Mouse (Mus musculus) midbrain, embryonic 15.5 days (tissue): ENCODE measurements at regions not wholly inside any gene's neighbourhood (a gene's known extent, or its start where the extent isn't known, plus 50 kb on each side); places are given as distances from the start of the nearest gene placed in this dataset.

Source experiments
- ATAC-seq: fragments of 200-750 bp; cut with Nextera tagmentation; replicated peaks from 2 replicates; pipeline ENCODE4 v1.8.0; 2017; ENCODE audit warnings: moderate TSS enrichment
- H3K27ac ChIP-seq: fragments of 300-500 bp; sonication (generic); 2 replicates; pipeline ENCODE4 v1.5.1; 2015; ENCODE audit warnings: mild to moderate bottlenecking, inconsistent platforms
- H3K27me3 ChIP-seq: fragments of 300-500 bp; sonication (generic); replicated peaks from 2 replicates; pipeline ENCODE4 v1.6.1; 2015; ENCODE audit warnings: inconsistent platforms
- H3K36me3 ChIP-seq: fragments of 300-500 bp; sonication (generic); replicated peaks from 2 replicates; pipeline ENCODE4 v1.6.1; 2015; ENCODE audit warnings: inconsistent platforms
- H3K4me1 ChIP-seq: fragments of 300-500 bp; sonication (generic); 2 replicates; pipeline ENCODE4 v1.6.1; 2015; ENCODE audit warnings: inconsistent platforms
- H3K4me2 ChIP-seq: fragments of 300-500 bp; sonication (generic); 2 replicates; pipeline ENCODE4 v1.6.1; 2015; ENCODE audit warnings: inconsistent platforms, mild to moderate bottlenecking, moderate library complexity
- H3K4me3 ChIP-seq: fragments of 300-500 bp; sonication (generic); 2 replicates; pipeline ENCODE4 v1.5.1; 2015; ENCODE audit warnings: mild to moderate bottlenecking, inconsistent platforms
- H3K9ac ChIP-seq: fragments of 300-500 bp; sonication (generic); 2 replicates; pipeline ENCODE4 v1.6.1; 2015; ENCODE audit warnings: mild to moderate bottlenecking, inconsistent platforms
- H3K9me3 ChIP-seq: fragments of 300-500 bp; sonication (generic); 2 replicates; pipeline ENCODE4 v1.6.1; 2016; ENCODE audit warnings: inconsistent platforms
- WGBS: fragments of 180-500 bp; shearing (Covaris S2); methylation state at CpG from one replicate; pipeline ENCODE4 v1.1.7; 2015; ENCODE audit warnings: mixed read lengths; 5-methylcytosine and 5-hydroxymethylcytosine counted together

- no peaks in the 10 kb centered on the region for H3K9me3 ChIP-seq
- ATAC-seq: no peak
- 49% methylated on average over 3 of the region's 3 CpGs for WGBS
Measured at GRCm38 (mm10) chr7:114912109-114912508, 168.6 kb downstream of the Insc start.

GRCm38 (mm10) chr7:114922155-114922554 lies 178.7 kb downstream of the Insc start:
- 6% methylated on average over 3 of the region's 3 CpGs for WGBS
- H3K4me3 ChIP-seq: no peak overlapping the region
- no peak overlapping the region for H3K27ac ChIP-seq
- no peaks in the 10 kb centered on the region for H3K4me1 ChIP-seq
- ATAC-seq: peak; percentile 63; the same call in 1 of the 2 replicates
- H3K9me3 ChIP-seq: no peaks in the 10 kb centered on the region
- H3K27me3 ChIP-seq: 0 out of 2 replicates have a peak, but pooled peaks cover 5% of the 10 kb centered on the region
- H3K36me3 ChIP-seq: no peaks in the 10 kb centered on the region
- no peak overlapping the region for H3K9ac ChIP-seq
- H3K4me2 ChIP-seq: no peak overlapping the region

More at GRCm38 (mm10) chr7:114912109-114912508, 168.6 kb downstream of the Insc start:
- no peak overlapping the region for H3K4me3 ChIP-seq
- H3K4me2 ChIP-seq: no peak overlapping the region
- H3K27ac ChIP-seq: no peak overlapping the region
- no peak overlapping the region for H3K9ac ChIP-seq
- H3K36me3 ChIP-seq: no peaks in the 10 kb centered on the region
- H3K27me3 ChIP-seq: no peaks in the 10 kb centered on the region
- no peaks in the 10 kb centered on the region for H3K4me1 ChIP-seq

- no peaks in the 10 kb centered on the region for H3K27me3 ChIP-seq
- no peaks in the 10 kb centered on the region for H3K9me3 ChIP-seq
- no peak overlapping the region for H3K4me2 ChIP-seq
- no peak overlapping the region for H3K27ac ChIP-seq
- no peak overlapping the region for H3K4me3 ChIP-seq
- no peak overlapping the region for H3K9ac ChIP-seq
- 0 out of 2 replicates have a peak, but pooled peaks have one; percentile 39 for ATAC-seq
- WGBS: 47% methylated on average over 8 of the region's 8 CpGs
- H3K36me3 ChIP-seq: no peaks in the 10 kb centered on the region
- no peaks in the 10 kb centered on the region for H3K4me1 ChIP-seq
Measured at GRCm38 (mm10) chr7:114933861-114934260, 190.4 kb downstream of the Insc start.

- ATAC-seq: no peak
Measured at GRCm38 (mm10) chr7:114950759-114951158, 207.3 kb downstream of the Insc start.

GRCm38 (mm10) chr7:114963206-114963605 lies 219.7 kb downstream of the Insc start:
- Histone ChIP-seq H3K4me3 (no peak overlapping the region), H3K36me3 (no peaks in the 10 kb centered on the region), H3K4me1 (no peaks in the 10 kb centered on the region; the same call in 1 of the 2 replicates), H3K4me2 (no peak overlapping the region), H3K27ac (no peak overlapping the region), H3K9ac (no peak overlapping the region), H3K27me3 (no peaks in the 10 kb centered on the region), H3K9me3 (no peaks in the 10 kb centered on the region)
- 33% methylated on average over 5 of the region's 5 CpGs for WGBS
- ATAC-seq: no peak

More at GRCm38 (mm10) chr7:114950759-114951158, 207.3 kb downstream of the Insc start:
- no peak overlapping the region for H3K27ac ChIP-seq
- no peaks in the 10 kb centered on the region for H3K4me1 ChIP-seq
- H3K9ac ChIP-seq: no peak overlapping the region
- no peak overlapping the region for H3K4me2 ChIP-seq
- H3K27me3 ChIP-seq: no peaks in the 10 kb centered on the region
- no peak overlapping the region for H3K4me3 ChIP-seq
- no peaks in the 10 kb centered on the region for H3K9me3 ChIP-seq
- no peaks in the 10 kb centered on the region for H3K36me3 ChIP-seq

- no peak overlapping the region for H3K27ac ChIP-seq
- ATAC-seq: no peak
Measured at GRCm38 (mm10) chr7:114965923-114966322, 222.4 kb downstream of the Insc start.

GRCm38 (mm10) chr7:114986481-114986880 lies 243.0 kb downstream of the Insc start:
- no peaks in the 10 kb centered on the region for H3K4me1 ChIP-seq
- no peaks in the 10 kb centered on the region for H3K27me3 ChIP-seq
- no peak for ATAC-seq
- H3K4me2 ChIP-seq: no peak overlapping the region
- no peak overlapping the region for H3K27ac ChIP-seq
- no peak overlapping the region for H3K9ac ChIP-seq
- no peaks in the 10 kb centered on the region for H3K9me3 ChIP-seq
- H3K36me3 ChIP-seq: no peaks in the 10 kb centered on the region
- 33% methylated on average over 2 of the region's 2 CpGs for WGBS
- no peak overlapping the region for H3K4me3 ChIP-seq

More at GRCm38 (mm10) chr7:114965923-114966322, 222.4 kb downstream of the Insc start:
- Histone ChIP-seq H3K4me2 (no peak overlapping the region), H3K36me3 (no peaks in the 10 kb centered on the region), H3K9ac (no peak overlapping the region), H3K4me1 (no peaks in the 10 kb centered on the region; the same call in 1 of the 2 replicates), H3K9me3 (no peaks in the 10 kb centered on the region), H3K4me3 (no peak overlapping the region), H3K27me3 (no peaks in the 10 kb centered on the region)
- WGBS: 47% methylated on average over 2 of the region's 2 CpGs

- no peak overlapping the region for H3K9ac ChIP-seq
- no peaks in the 10 kb centered on the region for H3K4me1 ChIP-seq
- H3K9me3 ChIP-seq: no peaks in the 10 kb centered on the region
- no peaks in the 10 kb centered on the region for H3K27me3 ChIP-seq
- H3K36me3 ChIP-seq: no peaks in the 10 kb centered on the region
- WGBS: 65% methylated on average over 5 of the region's 5 CpGs
- no peak overlapping the region for H3K4me3 ChIP-seq
- H3K4me2 ChIP-seq: no peak overlapping the region
- ATAC-seq: no peak
- no peak overlapping the region for H3K27ac ChIP-seq
Measured at GRCm38 (mm10) chr7:114991255-114991654, 247.8 kb downstream of the Insc start.

GRCm38 (mm10) chr7:114992440-114992839 lies 248.9 kb downstream of the Insc start:
- H3K36me3 ChIP-seq: no peaks in the 10 kb centered on the region
- 92% methylated on average over 3 of the region's 3 CpGs for WGBS
- no peaks in the 10 kb centered on the region for H3K4me1 ChIP-seq
- H3K27ac ChIP-seq: no peak overlapping the region
- H3K4me2 ChIP-seq: no peak overlapping the region
- H3K9me3 ChIP-seq: no peaks in the 10 kb centered on the region
- no peak overlapping the region for H3K9ac ChIP-seq
- no peak overlapping the region for H3K4me3 ChIP-seq
- no peaks in the 10 kb centered on the region for H3K27me3 ChIP-seq
- no peak for ATAC-seq

- no peaks in the 10 kb centered on the region for H3K9me3 ChIP-seq
- no peak overlapping the region for H3K9ac ChIP-seq
- 82% methylated on average over 7 of the region's 7 CpGs for WGBS
- no peak overlapping the region for H3K27ac ChIP-seq
- no peak overlapping the region for H3K4me2 ChIP-seq
- no peaks in the 10 kb centered on the region for H3K4me1 ChIP-seq
- H3K27me3 ChIP-seq: no peaks in the 10 kb centered on the region
- no peak for ATAC-seq
- no peak overlapping the region for H3K4me3 ChIP-seq
- no peaks in the 10 kb centered on the region for H3K36me3 ChIP-seq
Measured at GRCm38 (mm10) chr7:115000796-115001524, 257.5 kb downstream of the Insc start.

- H3K9me3 ChIP-seq: no peaks in the 10 kb centered on the region
- ATAC-seq: no peak
- no peak overlapping the region for H3K4me3 ChIP-seq
- no peak overlapping the region for H3K27ac ChIP-seq
- H3K4me1 ChIP-seq: no peaks in the 10 kb centered on the region
- WGBS: 66% methylated on average over 11 of the region's 11 CpGs
- no peak overlapping the region for H3K9ac ChIP-seq
- H3K27me3 ChIP-seq: no peaks in the 10 kb centered on the region
- H3K4me2 ChIP-seq: no peak overlapping the region
- no peaks in the 10 kb centered on the region for H3K36me3 ChIP-seq
Measured at GRCm38 (mm10) chr7:115014253-115014998, 270.9 kb downstream of the Insc start.

- Histone ChIP-seq H3K9me3 (no peaks in the 10 kb centered on the region), H3K4me2 (no peak overlapping the region), H3K4me1 (no peaks in the 10 kb centered on the region), H3K9ac (no peak overlapping the region), H3K36me3 (no peaks in the 10 kb centered on the region), H3K27ac (no peak overlapping the region), H3K4me3 (no peak overlapping the region), H3K27me3 (no peaks in the 10 kb centered on the region)
- no peak for ATAC-seq
- WGBS: 81% methylated on average over 4 of the region's 4 CpGs
Measured at GRCm38 (mm10) chr7:115019369-115019958, 276.0 kb downstream of the Insc start.
